Mouse (Mus musculus): ENCODE data around the gene Tead2.

DNA sequence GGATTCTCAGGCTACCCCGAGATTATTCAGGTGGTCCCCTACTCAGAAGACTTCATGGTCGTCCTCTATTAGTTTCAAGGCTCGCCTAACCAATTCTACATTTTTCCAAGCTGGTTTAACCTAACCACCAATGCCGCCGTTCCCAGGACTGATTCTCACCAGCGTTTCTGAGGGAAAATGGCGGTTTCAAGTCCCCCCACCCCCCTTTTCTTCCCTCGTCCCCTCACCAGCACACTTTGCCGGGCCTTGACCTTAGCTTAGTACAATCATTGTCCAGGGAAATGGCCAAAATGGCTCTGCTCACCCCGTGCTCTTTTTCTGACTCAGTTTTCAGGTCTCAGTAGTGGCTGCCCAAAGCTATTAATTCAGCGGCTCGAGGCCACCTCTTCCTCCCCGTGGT is 40.2 kb upstream of the Tead2 start:
- TF ChIP-seq CTCF (IDR thresholded peaks at IDR 0.05; ENCODE audit: insufficient read depth, low read length) (no peak), POLR2A (IDR thresholded peaks at IDR 0.05; ENCODE audit: borderline replicate concordance, extremely low read depth, low read depth, low read length) (no peak)

All from lung, adult 2 months (tissue).